Mouse (Mus musculus) activated CD4-positive, CD25-positive, alpha-beta regulatory T cell, adult 4 months (primary cell): ENCODE measurements around the gene Prpf40b. TPM values are rescaled to one million over a fixed set of nuclear protein-coding genes. Genes with fewer than 3 reads are reported as not detected.
A peak's percentile ranks its signal among the peaks of the same experiment; 100 is the strongest.
"Not testable (repeated sequence)": the region's sequence is repeated elsewhere in the genome, so short reads cannot be mapped to it uniquely, and the experiment has no call there.

ENCODE experiments used
- ATAC-seq: one replicate; pipeline ENCODE4 v1.8.0; 2017
- polyA plus RNA-seq, 2 experiments: library from polyadenylated mRNA; unstranded; fragments of 100-300 nt; shearing (Covaris generic); gene quantifications; one replicate each; pipeline ENCODE4 v1.2.1; 2017

The Prpf40b gene
- polyA plus RNA-seq = 1 to 10 TPM; 3.9 to 7.4 TPM

DNA sequence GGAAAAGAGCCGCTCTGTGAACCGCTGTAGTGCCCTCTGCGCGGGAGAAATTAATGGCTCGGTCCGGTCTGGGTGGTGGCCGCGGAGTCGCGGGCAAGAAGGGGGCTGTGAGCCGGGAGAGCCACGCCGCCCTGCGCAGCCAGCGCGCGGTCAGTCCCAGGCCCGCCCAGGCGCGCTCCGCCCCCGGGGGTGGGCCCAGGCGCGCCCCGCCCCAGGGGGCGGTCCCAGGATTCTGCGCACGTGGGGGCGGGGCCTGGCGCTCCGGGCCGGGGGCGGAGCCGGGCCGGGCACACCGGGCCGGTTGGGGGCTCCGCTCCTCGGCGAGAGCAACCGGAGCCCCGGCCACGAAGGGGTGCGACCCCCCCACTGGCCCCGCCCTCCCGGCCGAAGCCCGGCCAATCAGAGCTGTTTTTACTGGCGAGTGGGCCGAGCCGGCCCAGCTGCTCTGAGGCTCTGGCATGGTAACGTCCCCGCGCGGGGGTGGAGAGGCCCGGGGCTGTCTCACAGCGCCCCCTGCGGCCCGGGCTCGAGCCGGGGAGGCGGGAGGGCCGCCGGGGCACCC, at the start of gene Prpf40b:
TSS of gene Prpf40b (plus strand) at position 275 of the 562 bp plus-strand sequence.
- ATAC-seq = peak; percentile 80

DNA sequence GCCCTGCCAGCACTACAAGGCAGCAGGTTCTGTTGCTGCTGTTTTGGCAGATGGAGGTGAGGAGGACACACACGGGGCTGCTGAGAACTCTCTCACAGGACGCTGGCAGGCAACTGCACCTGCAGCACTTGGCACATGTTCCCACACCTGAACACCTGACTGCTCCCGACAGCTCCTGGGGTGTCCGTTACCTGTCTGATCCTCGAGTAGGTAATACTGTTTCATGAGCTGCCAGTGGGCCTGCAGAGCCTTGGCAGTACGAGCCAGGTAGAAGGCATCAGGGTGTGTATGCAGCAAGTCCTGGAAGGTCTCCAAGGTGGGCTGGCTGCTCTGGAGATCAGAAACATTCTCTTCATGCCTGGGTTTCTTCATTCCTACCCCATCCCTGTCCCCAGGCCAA, 48.2 kb upstream of the Prpf40b start:
- not testable (repeated sequence) for ATAC-seq

DNA sequence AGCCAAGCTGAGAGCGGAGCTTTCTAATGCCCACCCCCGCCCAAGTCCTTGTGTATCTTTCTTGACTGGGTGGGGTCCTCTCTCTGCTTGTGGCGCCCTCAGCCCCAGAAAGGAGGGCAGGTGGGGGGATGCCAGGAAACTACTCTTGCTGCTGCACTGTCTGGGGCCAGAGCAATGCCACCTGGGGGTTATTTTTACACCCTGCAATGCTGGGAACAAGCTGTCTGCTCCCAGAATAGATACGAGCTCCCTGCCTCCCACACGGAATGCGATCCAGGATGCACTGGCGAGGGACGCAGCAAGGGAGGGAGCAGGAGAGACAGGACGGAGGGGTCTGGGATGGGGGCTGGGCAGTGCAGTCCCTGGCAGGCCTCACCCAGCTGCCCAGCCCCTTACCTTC, 45.9 kb upstream of the Prpf40b start:
- ATAC-seq = no peak

DNA sequence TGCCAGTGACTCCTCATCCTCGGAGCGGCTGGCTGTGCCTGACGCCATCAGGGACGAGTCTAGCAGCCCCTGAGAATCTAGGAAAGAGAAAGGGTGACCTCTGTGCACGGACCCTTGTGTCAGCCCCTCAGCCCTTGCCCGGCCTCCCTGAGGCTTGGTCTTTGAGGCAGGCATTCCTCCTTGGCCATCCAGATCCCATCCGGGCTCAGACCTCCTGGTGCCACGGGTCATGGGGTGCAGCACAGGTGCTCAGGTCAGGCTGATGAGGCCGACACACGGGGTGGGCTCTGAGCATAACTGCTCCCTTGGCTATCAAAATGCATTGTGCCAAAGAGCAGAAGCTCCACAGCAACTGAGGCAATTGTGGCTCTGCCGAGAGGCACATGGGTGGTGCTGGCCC, 44.9 kb upstream of the Prpf40b start:
- ATAC-seq = no peak

DNA sequence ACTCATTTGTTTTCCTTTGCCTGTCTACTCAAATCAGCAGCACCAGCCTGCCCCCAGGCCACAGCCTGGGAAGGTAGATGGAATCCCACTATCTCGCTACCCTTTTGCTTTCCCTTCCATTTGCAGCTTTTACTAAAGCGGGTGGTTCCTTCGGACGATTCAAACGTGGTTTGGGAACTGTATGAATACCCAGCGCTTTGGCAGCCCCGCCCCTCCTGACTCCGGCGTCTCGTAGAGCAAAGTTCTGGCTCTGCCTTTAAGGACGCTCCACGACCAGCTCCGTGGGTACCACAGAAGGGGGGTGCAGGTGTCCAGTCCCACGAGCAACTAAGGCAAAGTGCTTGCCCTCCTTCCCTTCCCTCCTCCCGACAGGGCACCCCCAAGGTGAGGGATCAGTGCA, 43.8 kb upstream of the Prpf40b start:
- not testable (repeated sequence) for ATAC-seq

DNA sequence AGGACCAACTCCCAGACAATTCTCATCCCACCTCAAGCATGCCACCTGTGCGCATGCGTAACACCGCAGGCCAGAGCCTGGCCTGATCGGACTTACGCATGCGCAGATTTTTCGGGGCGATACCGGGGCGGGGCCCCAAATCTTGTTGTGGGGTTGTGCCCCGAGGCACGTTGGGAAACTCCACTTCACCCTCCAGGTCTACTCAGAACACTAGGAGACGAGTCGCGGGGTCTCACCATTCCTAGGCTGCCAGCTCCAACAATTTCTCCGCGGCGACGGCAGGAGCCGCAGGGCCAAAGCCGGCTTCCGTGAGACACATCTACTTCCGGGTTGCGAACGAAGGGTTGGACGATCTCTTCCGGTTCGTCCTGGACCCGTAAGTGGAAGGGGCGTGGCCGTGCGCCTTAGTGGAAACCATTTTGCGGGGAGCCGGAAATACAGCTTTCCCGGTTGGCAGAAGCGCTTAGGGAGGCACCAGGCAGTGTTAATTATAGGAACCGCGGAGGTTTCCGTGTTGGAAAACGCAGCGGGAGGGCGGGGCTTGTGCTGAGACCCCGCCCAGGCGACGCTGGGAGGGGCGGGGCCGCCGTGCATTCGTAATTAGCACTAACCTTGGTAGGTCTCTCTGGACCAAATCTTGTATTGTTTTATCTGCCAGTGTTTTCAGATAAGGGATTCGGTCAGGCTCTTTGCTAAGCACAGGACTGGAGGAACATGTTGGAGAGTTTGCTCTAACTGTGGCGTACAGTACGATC, 43.1 kb upstream of the Prpf40b start, which contains the start of gene Mcrs1:
TSS of gene Mcrs1 (minus strand) at position 336 of the 755 bp plus-strand sequence.
- peak; percentile 88 for ATAC-seq

DNA sequence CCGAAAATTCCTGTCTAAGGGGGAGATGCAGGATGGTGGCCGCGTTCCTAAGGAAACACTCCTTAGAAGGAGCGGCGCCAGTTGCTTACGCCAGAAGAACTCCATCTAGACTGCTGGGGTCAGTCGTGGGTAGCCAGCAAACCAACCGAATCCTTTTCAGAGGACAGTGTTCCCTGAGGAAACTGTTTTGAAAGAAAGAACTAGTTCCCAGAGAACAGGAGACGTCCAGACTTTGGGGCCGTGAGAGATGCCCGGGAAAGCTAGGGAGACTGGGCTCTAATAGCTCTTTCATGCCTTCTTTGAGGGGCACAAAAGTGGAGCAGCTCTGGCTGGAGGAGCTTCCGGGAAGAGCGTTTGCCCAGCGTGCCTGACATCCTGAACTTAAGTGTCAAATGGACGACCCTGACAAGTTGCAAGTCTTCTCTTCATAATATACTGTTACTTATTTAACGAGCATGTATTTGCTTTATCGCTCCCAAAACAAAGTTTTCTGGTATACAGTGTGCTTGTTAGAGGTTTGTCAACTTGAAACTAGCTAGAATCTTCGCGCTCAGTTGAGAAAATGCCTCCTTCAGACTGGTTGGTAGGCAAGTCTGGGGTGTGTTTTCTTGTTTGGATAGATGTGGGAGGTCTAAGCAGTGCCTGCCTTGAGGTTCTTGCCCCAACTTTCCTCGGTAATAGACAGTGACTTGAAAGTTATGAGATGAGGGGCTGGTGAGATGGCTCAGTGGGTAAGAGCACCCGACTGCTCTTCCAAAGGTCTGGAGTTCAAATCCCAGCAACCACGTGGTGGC, 42.3 kb upstream of the Prpf40b start:
- no peak for ATAC-seq

DNA sequence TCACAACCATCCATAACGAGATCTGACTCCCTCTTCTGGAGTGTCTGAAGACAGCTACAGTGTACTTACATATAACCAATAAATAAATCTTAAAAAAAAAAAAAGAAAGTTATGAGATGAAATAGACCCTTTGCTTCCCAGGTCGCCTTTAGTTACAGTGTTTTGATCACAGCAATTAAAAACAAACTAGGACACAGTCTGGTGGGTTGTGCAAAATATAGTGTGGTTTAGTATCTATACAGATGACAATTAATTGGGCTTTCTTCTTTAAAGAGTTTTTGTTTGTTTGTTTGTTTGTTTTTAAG, 41.8 kb upstream of the Prpf40b start:
- ATAC-seq = not testable (repeated sequence)

DNA sequence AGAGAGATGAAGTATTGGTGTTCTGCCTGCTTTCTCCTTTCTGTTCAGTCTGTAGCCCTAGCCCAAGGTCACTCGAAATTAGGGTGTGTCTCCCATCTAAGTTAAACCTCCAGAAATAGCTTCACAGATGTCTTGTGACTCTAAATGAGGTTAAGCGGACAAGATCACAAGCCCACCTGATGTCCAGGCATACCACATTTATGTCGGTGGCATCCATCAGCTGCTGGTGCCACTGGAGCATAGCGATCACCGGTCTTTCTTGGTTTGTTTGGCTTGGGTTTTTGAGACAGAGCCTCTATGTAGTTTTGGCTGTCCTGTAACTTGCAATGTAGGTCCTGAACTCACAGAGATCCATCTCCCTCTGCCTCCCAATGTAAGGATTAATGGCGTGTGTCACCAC, 41.1 kb upstream of the Prpf40b start:
- no peak for ATAC-seq

DNA sequence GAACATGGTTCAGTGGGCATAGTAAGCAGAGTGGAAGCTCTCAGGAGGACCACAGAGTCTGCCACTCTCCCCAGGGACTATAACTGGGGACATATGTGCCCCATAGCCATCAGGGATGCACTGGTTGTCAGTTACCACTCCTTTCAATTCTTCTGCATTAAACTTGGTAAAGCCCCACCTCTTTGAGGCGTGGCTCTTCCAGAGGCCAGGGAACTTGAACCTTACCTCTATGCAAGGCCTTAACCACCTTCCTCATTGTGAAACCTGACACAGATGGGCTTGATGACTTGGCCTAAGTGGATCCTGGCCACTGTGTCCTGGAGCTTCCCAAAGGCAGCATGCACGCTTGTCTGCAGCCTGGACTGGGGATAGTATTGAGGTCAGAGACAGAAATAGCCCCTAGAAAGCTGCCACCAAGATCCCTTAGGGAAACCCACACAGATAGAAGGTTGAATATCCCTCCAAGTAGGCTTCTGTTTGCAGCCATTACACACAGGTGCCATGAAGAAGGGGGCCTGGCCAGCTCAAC, 40.3 kb upstream of the Prpf40b start:
- no peak for ATAC-seq

DNA sequence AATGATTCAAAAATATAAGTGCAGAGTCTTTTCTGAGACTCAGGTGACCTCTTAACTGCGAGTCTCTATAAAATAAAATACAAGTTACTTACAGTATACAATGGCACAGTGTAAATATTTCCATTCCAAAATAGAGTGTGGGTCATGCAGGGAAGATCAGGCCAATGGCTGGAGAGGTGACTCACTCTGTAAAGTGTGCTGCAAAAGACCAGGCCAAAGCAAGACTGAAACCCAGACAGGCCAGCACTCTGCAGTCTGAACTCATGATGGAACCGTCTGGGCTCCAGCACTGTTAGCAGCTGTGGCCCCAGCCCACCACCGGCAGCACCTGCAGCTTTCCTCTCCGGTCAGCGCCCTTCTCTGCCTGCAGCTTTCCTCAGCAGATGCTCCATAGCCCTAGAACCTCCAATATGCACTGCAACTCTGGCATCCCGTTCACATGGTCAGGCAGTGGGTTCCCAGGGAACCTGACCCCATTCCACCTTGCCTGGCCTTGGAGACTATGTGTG, 39.6 kb upstream of the Prpf40b start:
- no peak for ATAC-seq

DNA sequence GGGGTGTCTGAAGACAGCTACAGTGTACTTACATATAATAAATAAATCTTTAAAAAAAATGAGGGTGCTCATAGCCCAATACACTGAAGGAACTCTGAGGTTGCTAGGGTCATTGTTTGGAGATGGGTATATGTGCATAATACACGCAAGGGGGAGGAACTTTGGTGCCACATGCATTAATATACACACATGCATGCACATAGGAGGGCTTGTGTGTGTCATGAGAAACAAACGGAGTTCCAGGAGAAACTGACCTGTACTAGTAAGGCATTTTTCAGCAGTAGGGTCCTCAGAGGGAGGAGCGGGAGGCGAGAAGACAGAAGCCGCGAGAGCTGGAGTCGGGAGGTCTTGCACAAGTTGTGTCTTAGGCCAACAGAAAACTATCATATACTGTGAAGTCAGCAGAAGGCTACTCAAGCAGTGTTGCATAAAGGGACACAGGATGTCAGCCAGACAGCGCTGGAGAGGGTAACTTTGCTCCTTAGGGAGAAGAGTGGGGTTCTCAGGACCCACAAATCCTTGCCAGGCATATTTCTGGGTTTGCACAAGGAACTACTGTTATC, 35.6 kb upstream of the Prpf40b start:
- no peak for ATAC-seq

DNA sequence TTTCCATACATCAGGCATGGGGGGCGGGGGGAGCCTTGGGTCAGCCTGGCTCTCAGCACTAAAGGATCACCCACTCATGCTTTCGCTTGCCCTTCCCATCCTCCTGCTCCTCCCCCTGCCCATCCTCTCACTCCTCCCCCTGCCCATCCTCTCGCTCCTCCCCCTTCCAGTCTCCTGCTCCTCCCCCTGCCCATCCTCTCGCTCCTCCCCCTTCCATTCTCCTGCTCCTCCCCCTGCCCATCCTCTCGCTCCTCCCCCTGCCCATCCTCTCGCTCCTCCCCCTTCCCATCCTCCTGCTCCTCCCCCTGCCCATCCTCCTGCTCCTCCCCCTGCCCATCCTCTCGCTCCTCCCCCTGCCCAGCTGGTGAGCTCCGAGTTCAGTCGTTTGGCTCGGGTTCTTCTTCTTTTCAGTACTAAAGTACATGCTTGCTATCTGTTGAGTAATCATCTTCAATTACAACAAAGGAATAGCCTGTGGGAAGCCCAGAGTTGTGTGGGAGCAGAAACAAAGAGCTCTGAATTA, 35.1 kb upstream of the Prpf40b start:
- ATAC-seq = no peak

DNA sequence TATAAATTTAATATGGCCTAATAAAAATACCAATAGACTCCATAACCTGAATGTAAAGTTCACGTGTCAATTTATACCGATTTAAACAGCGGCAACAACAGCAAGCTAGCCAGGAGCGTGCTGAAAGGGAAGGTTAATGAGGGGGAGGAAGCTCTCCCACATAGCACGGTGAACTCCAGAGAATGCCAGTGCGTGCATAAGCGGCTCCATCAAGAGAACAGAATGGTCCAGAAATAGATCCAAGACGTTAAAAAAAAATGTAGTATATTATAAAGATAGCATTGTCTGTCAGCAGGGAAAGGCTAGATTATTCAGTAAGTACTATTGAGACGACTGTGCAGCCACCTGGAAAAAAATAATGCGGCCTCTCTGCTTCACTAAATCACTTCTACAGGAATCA, 32.2 kb upstream of the Prpf40b start:
- no peak for ATAC-seq

DNA sequence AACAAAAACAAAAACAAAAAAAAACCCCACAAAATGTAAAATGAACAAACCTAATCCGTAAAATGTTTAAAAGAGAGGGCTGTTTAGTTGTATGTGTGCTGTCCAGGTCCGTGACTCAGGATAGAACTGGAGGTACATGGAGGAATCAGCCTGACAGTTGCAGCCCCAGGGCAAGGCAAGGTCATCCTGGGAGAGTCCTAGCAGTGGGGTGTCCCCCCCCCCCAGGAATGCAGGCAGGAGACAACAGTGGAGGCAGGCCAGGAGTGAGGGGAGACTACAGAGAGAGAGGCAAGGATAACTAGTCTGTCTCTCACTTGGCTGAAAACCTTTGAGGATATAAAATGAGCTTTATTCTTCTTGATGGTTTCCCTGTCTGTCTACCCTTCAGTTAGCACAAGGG, 30.5 kb upstream of the Prpf40b start:
- no peak for ATAC-seq

DNA sequence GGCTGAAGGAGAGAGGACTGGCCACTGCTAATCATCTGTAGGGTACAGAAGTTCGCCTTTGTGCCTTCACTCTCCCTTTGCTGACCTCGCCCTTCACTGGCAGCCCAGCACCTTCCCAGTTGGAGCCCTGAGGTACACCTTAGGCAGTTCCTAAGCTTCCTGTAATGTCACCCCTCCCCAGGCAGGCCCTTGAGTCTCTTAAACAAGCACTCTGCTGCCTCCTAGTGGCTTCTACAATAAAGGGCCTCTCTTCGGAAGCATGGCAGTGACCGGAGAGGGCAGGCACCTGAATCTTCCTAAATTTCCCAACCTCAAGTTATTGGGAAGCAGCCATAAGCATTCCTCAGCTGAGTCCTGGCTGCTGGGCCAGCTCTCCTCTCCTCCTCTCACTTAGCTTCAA, 29.2 kb upstream of the Prpf40b start:
- no peak for ATAC-seq

DNA sequence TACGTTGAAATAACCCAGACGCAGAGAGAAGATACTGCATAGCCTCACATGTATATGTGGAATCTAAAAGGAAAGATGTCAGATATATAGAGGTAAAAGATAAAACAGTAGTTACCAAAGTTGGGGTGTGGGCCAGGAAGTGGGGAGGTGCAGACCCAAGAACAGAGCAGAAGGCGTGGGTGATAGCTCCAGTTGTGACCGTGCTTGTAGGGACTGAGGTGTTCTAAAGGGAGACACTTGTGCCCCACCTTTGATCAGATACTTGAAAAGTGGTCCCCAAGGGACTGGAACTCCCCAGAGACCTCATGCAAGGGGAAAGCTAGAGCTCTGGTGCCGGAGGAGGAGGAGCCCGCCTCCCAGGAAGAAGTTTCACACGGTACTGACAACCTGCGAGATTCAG, 18.8 kb upstream of the Prpf40b start:
- ATAC-seq = peak; percentile 68

DNA sequence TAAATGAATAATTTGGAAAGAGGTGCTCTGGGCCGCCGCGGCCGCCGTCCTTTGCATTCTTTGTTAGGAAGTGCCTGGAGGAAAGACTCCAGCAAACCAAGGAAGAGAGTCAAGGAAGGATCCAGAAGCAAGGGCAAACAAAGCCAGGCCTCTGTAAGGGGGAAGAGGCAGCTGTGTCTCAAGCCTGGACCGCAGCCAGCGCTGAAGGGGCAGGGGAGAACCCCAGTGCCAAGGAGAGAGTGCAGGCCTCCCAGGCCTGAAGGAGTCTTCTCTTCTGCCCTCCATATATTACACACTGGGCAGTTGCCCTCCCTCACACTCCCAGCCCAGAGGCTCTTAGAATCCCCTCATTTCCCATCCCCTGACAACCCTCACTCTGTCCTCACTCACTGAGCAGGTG, 16.6 kb upstream of the Prpf40b start:
- no peak for ATAC-seq

DNA sequence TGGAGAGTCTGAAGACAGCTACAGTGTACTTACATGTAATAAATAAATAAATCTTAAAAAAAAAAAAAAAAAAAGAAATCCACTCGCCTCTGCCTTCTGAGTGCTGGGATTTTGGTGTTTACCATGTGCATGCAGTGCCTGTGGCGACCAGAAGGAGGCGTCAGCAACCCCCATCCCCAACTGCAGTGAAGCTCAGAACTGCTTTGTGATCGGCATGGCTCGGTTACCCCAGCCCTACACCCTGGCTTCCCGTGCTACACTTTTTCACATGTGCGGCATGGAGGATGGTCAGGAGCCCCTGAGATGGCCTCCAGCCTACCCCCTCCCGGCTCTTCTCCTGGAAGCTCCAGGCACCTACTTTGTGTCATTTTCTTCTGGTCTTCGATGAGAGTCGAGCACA, 11.4 kb upstream of the Prpf40b start:
- ATAC-seq = no peak

DNA sequence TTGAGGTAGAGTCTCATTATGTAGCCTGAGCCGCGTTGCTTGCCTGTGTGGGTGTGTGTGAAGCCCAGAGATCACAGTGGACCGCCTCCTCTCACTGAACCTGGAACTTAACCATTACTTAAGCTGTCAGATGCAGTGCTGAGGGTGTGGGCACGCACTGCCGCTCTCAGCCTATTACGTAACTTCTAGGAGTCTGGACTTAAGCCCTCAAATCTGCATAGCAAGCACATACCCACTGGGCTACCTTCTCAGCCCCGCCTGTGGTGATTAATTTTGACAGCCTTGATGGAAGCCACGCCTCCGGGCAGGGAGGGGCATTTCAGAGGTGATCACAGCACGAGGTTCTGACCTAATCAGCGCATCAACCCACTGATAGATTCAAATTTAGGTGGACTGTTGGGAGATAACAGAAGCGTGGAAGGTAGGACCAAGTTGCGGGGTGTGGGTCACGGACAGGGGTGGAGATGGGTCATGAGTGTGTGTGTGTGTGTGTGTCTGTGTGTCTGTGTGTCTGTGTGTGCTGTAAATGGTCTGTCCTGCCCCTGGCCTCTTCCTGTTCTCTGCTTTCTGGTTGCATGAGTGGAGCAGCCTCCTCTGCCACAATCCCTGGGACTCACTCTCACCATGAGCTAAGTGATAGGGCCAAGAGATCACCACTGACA, 10.2 kb upstream of the Prpf40b start:
- no peak for ATAC-seq

DNA sequence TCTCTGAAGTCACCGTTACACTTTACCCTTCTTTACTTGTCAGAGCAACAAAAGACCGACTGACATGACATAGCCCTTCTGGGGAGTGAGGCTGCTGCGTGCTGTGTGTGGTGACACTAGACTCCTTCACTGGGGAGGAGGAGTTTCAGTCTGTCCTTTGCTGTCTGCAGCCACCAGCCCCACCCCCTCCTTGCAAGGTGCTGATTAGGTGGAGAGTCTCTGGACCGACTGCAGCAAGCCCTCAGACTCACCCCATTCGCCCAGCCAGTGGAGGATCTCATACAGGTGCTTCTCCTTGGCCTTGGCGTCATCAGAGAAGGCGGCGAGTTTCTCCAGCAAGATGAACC, 9.7 kb upstream of the Prpf40b start:
- ATAC-seq = no peak

DNA sequence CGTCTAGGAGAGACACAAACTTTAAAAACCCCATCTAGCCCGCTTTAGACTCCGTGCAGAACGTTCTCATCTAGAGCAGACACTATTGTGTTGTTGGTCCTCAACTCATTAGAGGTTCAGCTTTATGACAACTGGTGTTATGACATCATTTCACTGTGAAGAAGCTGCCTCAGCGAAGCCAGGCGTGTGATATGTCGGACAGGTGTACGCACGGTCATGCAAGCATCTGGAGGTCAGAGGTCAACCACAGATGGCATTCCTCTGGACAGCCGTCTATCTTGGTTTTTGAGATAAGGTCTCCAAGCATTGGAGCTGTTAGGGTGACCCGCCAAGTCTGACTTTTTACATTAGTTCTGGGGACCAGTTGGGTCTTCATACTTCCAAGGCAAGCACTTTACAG, 4.3 kb upstream of the Prpf40b start:
- ATAC-seq = no peak
